Mouse (Mus musculus) cerebellum, postnatal 14 days (tissue): ENCODE results near the gene Fam78b.

Experiments
- DNase-seq, 2 experiments: peaks; one replicate each; pipeline ENCODE4 v3.0.0; 2021; ENCODE audit warnings: mixed read lengths in 2 of 2

The Fam78b gene

GRCm38 (mm10) chr1:167034435-167034834 is 33.2 kb downstream of the Fam78b start:
- DNase-seq, result no peak

DNA sequence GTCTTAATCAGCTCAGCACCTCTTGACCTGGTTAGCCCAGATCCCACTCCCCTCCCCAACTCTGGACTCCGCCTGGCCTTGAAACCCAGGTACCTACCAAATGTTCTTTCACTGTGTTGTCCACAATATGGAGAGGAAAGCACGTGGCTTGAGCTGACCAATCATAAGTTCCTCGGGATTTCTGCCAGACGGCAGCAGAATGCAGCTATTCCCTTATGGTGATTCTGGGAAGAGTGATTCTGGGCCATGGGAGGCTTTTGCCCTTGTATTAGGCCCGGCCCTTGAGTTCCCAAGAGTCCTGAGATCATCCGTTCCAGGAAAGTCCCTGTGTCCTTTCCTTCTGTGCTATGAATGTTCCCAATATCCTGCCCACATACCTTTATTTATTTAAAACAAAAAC is 41.3 kb downstream of the Fam78b start:
- DNase-seq, result no peak

- DNase-seq, result no peak
Observed at GRCm38 (mm10) chr1:167046169-167046927, 45.1 kb downstream of the Fam78b start.

- no peak for DNase-seq
Observed at GRCm38 (mm10) chr1:167050859-167051258, 49.6 kb downstream of the Fam78b start.

DNA sequence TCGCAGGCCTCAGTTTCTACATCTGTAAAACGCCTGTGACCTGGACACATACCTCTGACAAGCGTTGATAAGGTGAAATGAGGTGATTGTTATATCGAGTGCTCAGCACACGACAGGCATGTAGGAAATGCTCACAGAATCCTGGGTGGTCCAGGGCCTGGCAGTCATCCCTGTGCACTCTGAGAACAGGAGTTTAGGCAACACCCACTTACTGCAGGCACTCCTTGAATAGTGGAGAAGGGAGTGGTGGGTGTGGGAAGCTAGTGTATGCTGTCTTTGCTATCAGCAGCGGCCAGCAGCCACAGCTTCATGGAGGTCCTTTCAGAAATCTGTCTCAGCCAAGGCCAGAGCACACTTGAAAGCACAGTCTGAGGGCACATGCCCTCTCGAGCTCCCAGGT is 52.8 kb downstream of the Fam78b start:
- no peak for DNase-seq

- no peak for DNase-seq
Observed at GRCm38 (mm10) chr1:167057543-167057942, 56.3 kb downstream of the Fam78b start.

DNA sequence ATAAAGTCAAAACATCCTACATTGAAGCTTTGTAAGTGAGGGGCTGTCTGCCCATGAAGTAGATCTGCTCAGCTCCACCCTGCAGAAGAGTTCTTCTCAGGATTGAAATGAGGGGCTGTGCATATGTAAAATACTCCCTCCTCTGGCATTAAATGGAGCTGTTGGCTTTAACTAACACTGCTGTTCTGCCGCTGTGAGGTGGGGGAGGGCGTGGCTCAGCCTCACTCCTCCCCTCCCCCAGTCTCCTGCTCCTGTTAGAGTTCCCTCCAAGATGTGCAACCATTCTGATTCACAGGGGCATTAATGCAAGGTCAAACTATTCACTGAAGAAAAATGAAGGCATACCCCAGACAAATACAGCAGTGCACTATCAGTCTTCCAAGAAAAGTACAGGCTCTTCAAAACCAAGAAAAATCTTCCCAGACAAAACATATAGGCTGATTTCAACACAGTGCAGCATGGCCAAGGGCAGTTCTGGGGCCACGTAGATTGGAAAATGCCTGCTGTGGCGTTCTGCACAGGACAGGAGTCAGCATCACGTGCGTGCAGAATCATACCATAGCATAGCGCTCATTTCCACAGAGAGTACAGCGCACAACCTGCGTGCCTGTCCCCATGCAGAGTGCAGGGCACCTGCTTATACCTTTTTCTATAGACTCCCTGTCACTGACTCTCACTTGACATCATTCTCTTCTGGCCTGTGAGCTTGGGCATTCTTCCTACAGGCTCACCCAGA is 58.5 kb downstream of the Fam78b start:
- DNase-seq, result no peak

GRCm38 (mm10) chr1:167063971-167064370 is 62.8 kb downstream of the Fam78b start:
- peak in 1 of 2 experiments; percentile 52 for DNase-seq

DNA sequence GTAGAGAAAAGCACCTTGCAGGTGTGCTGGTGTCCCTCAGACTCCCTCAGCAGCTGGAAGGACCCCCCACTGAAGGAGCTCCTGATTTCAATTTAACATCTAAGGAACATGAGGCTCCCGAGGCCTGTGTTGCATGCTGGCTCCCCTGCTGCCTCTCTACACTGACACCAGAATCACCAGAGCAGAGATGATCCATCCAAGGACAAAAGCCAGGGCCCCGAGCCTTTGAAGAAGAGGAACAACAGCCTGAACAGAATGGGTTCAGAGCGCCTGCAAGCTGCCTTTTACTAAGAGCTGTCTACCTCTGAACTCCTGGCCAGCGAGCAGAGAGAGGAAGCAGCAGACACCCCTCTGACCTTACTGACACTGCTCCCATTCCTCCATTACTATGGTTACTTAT is 64.3 kb downstream of the Fam78b start:
- no peak for DNase-seq

DNA sequence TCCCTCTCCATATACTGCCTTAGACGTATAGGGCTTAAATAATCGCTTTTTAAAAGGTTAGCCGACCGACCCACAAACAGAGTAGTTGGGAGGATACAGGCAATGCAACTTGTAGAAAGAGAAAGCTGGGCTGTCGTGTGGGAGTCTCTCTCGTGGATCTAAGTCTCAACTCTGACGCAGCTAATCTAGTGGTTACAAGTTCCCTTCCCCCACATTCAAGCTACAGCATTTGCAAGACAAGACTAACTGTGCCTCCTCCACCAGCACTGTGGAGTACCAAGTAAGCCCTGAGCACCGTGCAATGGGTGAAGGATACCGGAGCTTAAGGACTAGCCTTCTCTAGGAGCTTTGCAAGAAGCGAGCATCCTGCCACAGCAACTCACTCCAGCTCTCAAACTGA is 64.8 kb downstream of the Fam78b start:
- DNase-seq, result no peak

GRCm38 (mm10) chr1:167066933-167067341 is 65.7 kb downstream of the Fam78b start:
- peak; percentile 76 to 82 for DNase-seq

DNA sequence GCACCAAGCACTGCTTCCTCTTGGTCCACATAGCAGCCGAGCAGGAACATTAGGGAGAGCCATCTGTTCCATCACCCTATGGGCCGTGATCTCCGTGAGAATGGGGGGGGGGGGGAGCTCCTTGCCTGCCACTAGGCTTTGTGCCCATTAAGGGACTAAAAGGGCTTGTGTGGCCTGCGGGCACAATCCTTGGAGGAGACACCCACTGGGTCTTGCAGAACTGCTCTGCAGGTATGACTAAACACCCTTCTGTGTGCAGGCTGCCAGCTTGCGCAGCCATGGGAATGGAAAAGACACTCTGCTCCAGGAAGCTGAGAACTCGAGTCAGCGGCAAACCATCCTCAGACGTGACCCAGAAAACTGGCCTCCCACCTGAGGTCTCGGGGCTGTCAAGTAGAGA is 68.5 kb downstream of the Fam78b start:
- peak; percentile 57 to 70 for DNase-seq

GRCm38 (mm10) chr1:167070306-167070705 is 69.1 kb downstream of the Fam78b start:
- peak; percentile 62 to 63 for DNase-seq

DNA sequence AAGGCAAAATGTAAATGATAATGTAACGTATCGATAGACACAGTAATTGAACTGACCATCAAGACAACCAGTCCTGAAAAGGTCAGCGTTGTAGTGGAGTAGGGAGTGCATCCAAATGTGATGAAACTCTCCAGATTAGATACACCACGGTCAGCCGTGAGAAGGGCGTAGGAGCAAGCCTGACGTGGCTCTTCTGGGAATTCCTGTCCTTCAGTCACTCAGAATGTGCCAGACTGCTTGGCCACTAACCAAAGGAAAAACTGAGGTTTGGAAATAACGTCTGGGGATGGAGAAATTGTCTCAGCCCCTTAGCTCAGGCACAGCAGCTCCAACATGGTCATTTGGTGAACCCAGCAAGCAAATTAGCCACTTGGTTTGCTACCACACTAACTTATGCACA is 74.5 kb downstream of the Fam78b start:
- DNase-seq, result no peak

- no peak for DNase-seq
Observed at GRCm38 (mm10) chr1:167079476-167079875, 78.3 kb downstream of the Fam78b start.

DNA sequence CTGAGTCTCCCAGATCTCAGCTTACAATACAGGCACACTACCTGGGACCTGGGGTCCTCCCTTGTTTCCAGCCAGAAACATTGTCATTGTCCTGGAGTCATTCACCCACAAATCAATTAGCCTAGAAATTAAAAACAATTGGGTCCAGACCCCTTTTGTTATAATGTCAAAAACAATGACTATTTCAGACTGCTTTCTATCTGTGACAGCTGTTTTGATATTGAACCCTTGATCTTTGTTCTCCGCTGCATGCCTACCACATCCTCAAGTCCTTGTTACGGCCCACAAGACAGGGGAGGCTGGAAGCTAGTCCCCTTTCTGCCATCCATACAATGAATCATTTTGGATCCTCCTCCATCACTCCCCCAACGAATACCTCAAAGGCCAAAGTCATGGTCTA is 80.7 kb downstream of the Fam78b start:
- no peak for DNase-seq

- DNase-seq, result no peak
Observed at GRCm38 (mm10) chr1:167082506-167083100, 81.4 kb downstream of the Fam78b start.

DNA sequence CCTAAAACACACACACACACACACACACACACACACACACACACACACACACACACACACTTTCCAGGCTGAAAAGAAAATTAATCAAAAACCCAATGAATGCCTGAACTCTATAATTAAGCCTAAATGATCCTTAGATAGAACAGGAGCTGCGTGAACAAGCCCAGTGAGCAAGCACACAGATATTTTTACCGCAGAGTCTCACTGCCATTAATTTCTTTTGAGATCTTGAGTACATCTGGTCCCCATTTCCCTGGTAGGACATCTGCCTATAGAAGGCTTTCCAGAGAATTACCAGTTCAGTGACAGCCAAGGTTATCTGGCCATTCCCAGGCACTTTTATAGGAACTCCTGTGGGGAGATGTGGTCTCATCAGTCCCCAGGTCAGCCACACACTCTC is 82.0 kb downstream of the Fam78b start:
- no peak for DNase-seq

DNA sequence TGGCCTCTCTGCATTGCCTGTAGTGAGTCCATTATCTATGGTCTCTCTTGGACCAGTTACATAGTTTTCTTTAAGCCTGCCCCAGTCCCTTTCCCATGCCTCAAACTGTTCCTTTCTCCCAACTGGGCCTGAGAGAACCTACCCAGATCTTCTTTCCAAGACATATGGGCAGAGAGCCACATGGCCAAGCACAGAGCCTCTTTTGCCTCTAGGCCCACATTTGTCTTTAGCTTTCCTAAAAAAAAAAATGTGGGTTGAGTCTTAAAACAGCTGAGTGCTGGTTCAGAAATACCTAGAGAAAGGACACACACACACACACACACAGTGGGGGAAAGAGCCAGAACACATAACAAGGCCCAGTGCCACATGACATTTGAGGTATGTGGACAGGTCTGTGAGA is 83.1 kb downstream of the Fam78b start:
- peak in 1 of 2 experiments; percentile 49 for DNase-seq

- DNase-seq, result no peak
Observed at GRCm38 (mm10) chr1:167085461-167085860, 84.2 kb downstream of the Fam78b start.

DNA sequence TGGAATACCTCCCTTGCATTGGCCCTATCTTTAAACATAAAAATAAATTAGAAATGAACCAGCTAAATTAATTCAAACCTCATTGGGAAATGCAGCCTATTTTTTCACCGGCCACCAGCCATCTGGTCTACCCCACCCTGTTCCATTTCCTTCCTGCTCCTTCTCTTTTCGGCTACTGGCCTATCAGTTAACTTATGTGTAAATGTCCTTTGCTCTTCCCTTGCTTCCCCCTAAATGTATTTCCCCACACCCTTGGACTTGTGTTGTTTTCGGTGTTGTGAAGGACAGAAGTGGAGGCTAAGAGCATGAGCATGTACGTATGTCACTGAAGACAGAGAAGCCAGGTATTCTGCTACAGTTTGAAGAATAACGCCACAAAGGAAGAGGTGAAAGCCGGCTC is 89.2 kb downstream of the Fam78b start:
- no peak for DNase-seq

DNA sequence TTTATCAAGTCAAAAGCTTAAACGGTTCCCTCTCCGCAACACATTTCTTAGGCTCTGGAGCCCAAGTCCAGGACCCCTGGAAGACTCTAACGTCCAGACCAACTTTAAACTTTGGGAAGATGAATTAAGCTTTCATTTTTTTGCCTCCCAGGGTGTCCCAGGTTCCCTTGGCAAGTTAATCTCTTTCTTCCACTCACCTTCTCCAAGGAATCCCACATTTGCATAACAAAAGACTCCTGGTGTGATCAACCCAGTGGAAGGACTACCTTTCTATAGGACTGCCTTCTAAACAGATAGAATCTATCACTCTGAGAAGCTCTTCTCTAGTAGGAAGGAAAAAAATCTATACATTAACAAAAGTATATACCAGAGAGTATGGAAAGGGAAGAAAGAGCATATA is 92.3 kb downstream of the Fam78b start:
- no peak for DNase-seq

- DNase-seq, result no peak
Observed at GRCm38 (mm10) chr1:167094589-167095148, 93.5 kb downstream of the Fam78b start.

- DNase-seq, result peak; percentile 78 to 85
Observed at GRCm38 (mm10) chr1:167098741-167099140, 97.5 kb downstream of the Fam78b start.
